Mouse (Mus musculus): ENCODE results near the gene Gm10681. TPM values are rescaled to one million over a fixed set of nuclear protein-coding genes. Genes with fewer than 3 reads are reported as not detected.

The Gm10681 gene
- polyA plus RNA-seq, 1 experiment from 2014 or later, result not detected

Other genes starting within 250 kb of the Gm10681 start
- gene Phgdh, start 248.8 kb downstream of the Gm10681 start, polyA plus RNA-seq (2015; fragmentation: Nextera tagmentation; extraction: Ambion mirVana), result 166 and 171 TPM in 2 replicates
- 12.9 and 14.9 TPM in 2 replicates for gene Zfp697, start 206.3 kb downstream of the Gm10681 start, polyA plus RNA-seq (2015; fragmentation: Nextera tagmentation; extraction: Ambion mirVana)
- gene Gm4450, start 131.7 kb downstream of the Gm10681 start, polyA plus RNA-seq (2015; fragmentation: Nextera tagmentation; extraction: Ambion mirVana), result not detected in 2 replicates
- gene Hsd3b4, start 78.3 kb downstream of the Gm10681 start, polyA plus RNA-seq (2015; fragmentation: Nextera tagmentation; extraction: Ambion mirVana), result not detected in 2 replicates
- not detected in 2 replicates for gene Hsd3b5, start 41.4 kb upstream of the Gm10681 start, polyA plus RNA-seq (2015; fragmentation: Nextera tagmentation; extraction: Ambion mirVana)
- not detected in 2 replicates for gene Hsd3b2, start 135.7 kb upstream of the Gm10681 start, polyA plus RNA-seq (2015; fragmentation: Nextera tagmentation; extraction: Ambion mirVana)
- gene Hsd3b3, start 174.3 kb upstream of the Gm10681 start, polyA plus RNA-seq (2015; fragmentation: Nextera tagmentation; extraction: Ambion mirVana), result 0.06 TPM in 1 of 2 replicates, not detected in the other
- gene Hsd3b6, start 225.6 kb upstream of the Gm10681 start, polyA plus RNA-seq (2015; fragmentation: Nextera tagmentation; extraction: Ambion mirVana), result 8.0 and 11.3 TPM in 2 replicates